Mouse (Mus musculus) splenic B cell, adult 2 months (primary cell): ENCODE measurements around the gene Zfp512b.

ENCODE experiments used
- DNase-seq: peaks from one replicate; pipeline ENCODE4 v3.0.0-alpha.2; 2011; ENCODE audit warnings: low read depth, low spot score
- H3K27me3 ChIP-seq: 2 replicates; pipeline ENCODE4 v1.6.1; 2012; ENCODE audit warnings: mild to moderate bottlenecking, low read length, moderate library complexity, mixed read lengths; ENCODE audit not compliant: control insufficient read depth, poor library complexity, insufficient read depth, severe bottlenecking
- H3K36me3 ChIP-seq: 2 replicates; pipeline ENCODE4 v1.6.1; 2012; ENCODE audit warnings: mild to moderate bottlenecking, low read length, moderate library complexity, mixed read lengths; ENCODE audit not compliant: control insufficient read depth, poor library complexity, insufficient read depth, severe bottlenecking

Zfp512b gene

GRCm38 (mm10) chr2:181596221-181596960 lies 3.8 kb upstream of the Zfp512b start:
- Histone ChIP-seq H3K36me3 (no peaks in the 10 kb centered on the region), H3K27me3 (no peaks in the 10 kb centered on the region)
- no peak for DNase-seq

- DNase-seq: peak; percentile 78
- H3K27me3 ChIP-seq: no peaks in the 10 kb centered on the region
These were observed 2.5 kb upstream of the Zfp512b start for GRCm38 (mm10) chr2:181594946-181595696.

GRCm38 (mm10) chr2:181593937-181594336 lies 1.3 kb upstream of the Zfp512b start:
- H3K27me3 ChIP-seq: no peaks in the 10 kb centered on the region
- DNase-seq: no peak
- H3K36me3 ChIP-seq: no peaks in the 10 kb centered on the region

More at GRCm38 (mm10) chr2:181594946-181595696, 2.5 kb upstream of the Zfp512b start:
- H3K36me3 ChIP-seq: no peaks in the 10 kb centered on the region

GRCm38 (mm10) chr2:181593042-181593421 lies 429 bp upstream of the Zfp512b start:
- Histone ChIP-seq H3K27me3 (no peaks in the 10 kb centered on the region), H3K36me3 (no peaks in the 10 kb centered on the region; the same call in 1 of the 2 replicates)
- DNase-seq: no peak

GRCm38 (mm10) chr2:181591528-181592085 lies 996 bp downstream of the Zfp512b start, which contains the start of gene Prpf6:
TSS of gene Prpf6 (plus strand) at chr2:181591868.
- peak; percentile 31 for DNase-seq
- Histone ChIP-seq H3K27me3 (no peaks in the 10 kb centered on the region), H3K36me3 (no peaks in the 10 kb centered on the region; the same call in 1 of the 2 replicates)

GRCm38 (mm10) chr2:181590471-181590870 lies 2.1 kb downstream of the Zfp512b start:
- Histone ChIP-seq H3K36me3 (no peaks in the 10 kb centered on the region; the same call in 1 of the 2 replicates), H3K27me3 (no peaks in the 10 kb centered on the region)
- no peak for DNase-seq

- no peak for DNase-seq
- Histone ChIP-seq H3K27me3 (no peaks in the 10 kb centered on the region), H3K36me3 (no peaks in the 10 kb centered on the region; the same call in 1 of the 2 replicates)
These were observed 2.9 kb downstream of the Zfp512b start for GRCm38 (mm10) chr2:181589732-181590105.

- H3K27me3 ChIP-seq: no peaks in the 10 kb centered on the region
- H3K36me3 ChIP-seq: no peaks in the 10 kb centered on the region; the same call in 1 of the 2 replicates
- no peak for DNase-seq
These were observed 3.4 kb downstream of the Zfp512b start for GRCm38 (mm10) chr2:181589011-181589731.

GRCm38 (mm10) chr2:181588229-181588780 lies 4.3 kb downstream of the Zfp512b start:
- Histone ChIP-seq H3K36me3 (no peaks in the 10 kb centered on the region; the same call in 1 of the 2 replicates), H3K27me3 (no peaks in the 10 kb centered on the region)
- DNase-seq: no peak

GRCm38 (mm10) chr2:181587796-181588195 lies 4.8 kb downstream of the Zfp512b start:
- no peak for DNase-seq
- H3K36me3 ChIP-seq: no peaks in the 10 kb centered on the region; the same call in 1 of the 2 replicates
- no peaks in the 10 kb centered on the region for H3K27me3 ChIP-seq

- H3K27me3 ChIP-seq: no peaks in the 10 kb centered on the region
- no peaks in the 10 kb centered on the region; the same call in 1 of the 2 replicates for H3K36me3 ChIP-seq
- DNase-seq: no peak
These were observed 6.5 kb downstream of the Zfp512b start for GRCm38 (mm10) chr2:181586124-181586523.

- DNase-seq: no peak
- Histone ChIP-seq H3K27me3 (no peaks in the 10 kb centered on the region), H3K36me3 (no peaks in the 10 kb centered on the region; the same call in 1 of the 2 replicates)
These were observed 7.1 kb downstream of the Zfp512b start for GRCm38 (mm10) chr2:181585506-181585905.

GRCm38 (mm10) chr2:181584411-181584942 lies 8.1 kb downstream of the Zfp512b start, which contains the start of gene Uckl1:
TSS of gene Uckl1 (minus strand) at chr2:181584892.
- no peaks in the 10 kb centered on the region; the same call in 1 of the 2 replicates for H3K36me3 ChIP-seq
- DNase-seq: no peak

More at GRCm38 (mm10) chr2:181584411-181584942, 8.1 kb downstream of the Zfp512b start, which contains the start of gene Uckl1:
- H3K27me3 ChIP-seq: no peaks in the 10 kb centered on the region
